Mouse (Mus musculus) testis, postnatal 14 days (tissue): ENCODE data around the gene Hcst.

Experiments
- DNase-seq: peaks from one replicate; pipeline ENCODE4 v3.0.0; 2021; ENCODE audit warnings: low spot score

Hcst gene

GRCm38 (mm10) chr7:30431793-30432192, 12.1 kb upstream of the Hcst start:
- no peak for DNase-seq

- no peak for DNase-seq
Observed at GRCm38 (mm10) chr7:30430191-30430590, 10.5 kb upstream of the Hcst start.

GRCm38 (mm10) chr7:30429327-30429726, 9.7 kb upstream of the Hcst start:
- no peak for DNase-seq

- no peak for DNase-seq
Observed at GRCm38 (mm10) chr7:30423071-30423641, 3.5 kb upstream of the Hcst start.

- DNase-seq: no peak
Observed at GRCm38 (mm10) chr7:30422560-30422959, 2.9 kb upstream of the Hcst start.

- peak; percentile 85 for DNase-seq
Observed at GRCm38 (mm10) chr7:30421890-30422435, 2.3 kb upstream of the Hcst start.

GRCm38 (mm10) chr7:30421175-30421889, 1.7 kb upstream of the Hcst start, which contains the start of gene Nfkbid:
Gene Nfkbid, plus strand, starts transcription at chr7:30421732.
- DNase-seq: peak; percentile 43

- no peak for DNase-seq
Observed at GRCm38 (mm10) chr7:30420673-30421072, 1.0 kb upstream of the Hcst start.

GRCm38 (mm10) chr7:30417856-30418255, 1.8 kb downstream of the Hcst start:
- DNase-seq: no peak

GRCm38 (mm10) chr7:30413596-30413995, 6.1 kb downstream of the Hcst start, which contains the start of gene Tyrobp:
Gene Tyrobp, plus strand, starts transcription at chr7:30413760.
- DNase-seq: no peak

- DNase-seq: no peak
Observed at GRCm38 (mm10) chr7:30412735-30413147, 6.9 kb downstream of the Hcst start.

- no peak for DNase-seq
Observed at GRCm38 (mm10) chr7:30411023-30411422, 8.6 kb downstream of the Hcst start.

- DNase-seq: no peak
Observed at GRCm38 (mm10) chr7:30409789-30410188, 9.9 kb downstream of the Hcst start.

- DNase-seq: no peak
Observed at GRCm38 (mm10) chr7:30408639-30409038, 11.0 kb downstream of the Hcst start.

GRCm38 (mm10) chr7:30402343-30402742, 17.3 kb downstream of the Hcst start:
- DNase-seq: no peak

GRCm38 (mm10) chr7:30399671-30400070, 20.0 kb downstream of the Hcst start:
- DNase-seq: no peak

- DNase-seq: no peak
Observed at GRCm38 (mm10) chr7:30394871-30395270, 24.8 kb downstream of the Hcst start.

- no peak for DNase-seq
Observed at GRCm38 (mm10) chr7:30394379-30394778, 25.3 kb downstream of the Hcst start.

- no peak for DNase-seq
Observed at GRCm38 (mm10) chr7:30393631-30394030, 26.0 kb downstream of the Hcst start.

- DNase-seq: no peak
Observed at GRCm38 (mm10) chr7:30392746-30393520, 26.7 kb downstream of the Hcst start.

- DNase-seq: no peak
Observed at GRCm38 (mm10) chr7:30384106-30384505, 35.5 kb downstream of the Hcst start.

- no peak for DNase-seq
Observed at GRCm38 (mm10) chr7:30380061-30380460, 39.6 kb downstream of the Hcst start.
